Mouse (Mus musculus): Measurements from ENCODE around the gene Vmn2r69.

Gene Vmn2r69

DNA sequence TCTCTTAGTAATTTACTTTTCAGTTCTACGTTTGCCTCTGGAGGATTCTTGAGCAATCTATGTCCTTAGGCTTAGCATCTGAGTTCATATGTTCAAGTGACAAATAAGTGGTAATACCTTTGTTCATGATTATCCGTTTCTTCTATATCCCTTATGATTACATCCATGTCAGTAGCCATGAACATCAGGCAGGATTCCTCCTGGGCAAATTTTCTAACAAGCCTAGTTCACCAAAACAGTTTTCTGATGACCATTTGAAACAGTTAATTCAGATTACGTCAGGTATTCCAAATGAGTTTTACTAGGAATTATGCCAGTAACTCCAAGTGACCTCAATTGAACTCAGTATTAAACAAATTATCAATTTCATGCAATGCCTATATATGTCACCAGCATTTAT, at the start of gene Vmn2r69:
Gene Vmn2r69 (minus strand): TSS at position 101 of the 400 bp plus-strand sequence.
- DNase-seq (ENCODE audit: low spot score in 2 of 2): no peak
